Mouse (Mus musculus) heart, embryonic 16.5 days (tissue): ENCODE data around the gene Zfp644. TPM values are rescaled to one million over a fixed set of nuclear protein-coding genes. Genes with fewer than 3 reads are reported as not detected.

Source experiments
- ATAC-seq: fragments of 200-750 bp; cut with Nextera tagmentation; replicated peaks from 2 replicates; pipeline ENCODE4 v1.8.0; 2017; ENCODE audit warnings: moderate number of reproducible peaks; ENCODE audit not compliant: insufficient read depth, low FRiP score; ENCODE audit errors: extremely low read depth
- H3K27ac ChIP-seq: fragments of 300-500 bp; sonication (generic); 2 replicates; pipeline ENCODE4 v1.5.1; 2014; ENCODE audit warnings: mild to moderate bottlenecking, low read length, control low read depth, moderate library complexity
- H3K27me3 ChIP-seq: fragments of 300-500 bp; sonication (generic); 2 replicates; pipeline ENCODE4 v1.6.1; 2014; ENCODE audit warnings: low read length, mixed read lengths; ENCODE audit not compliant: control insufficient read depth, insufficient read depth
- H3K36me3 ChIP-seq: fragments of 300-500 bp; sonication (generic); 2 replicates; pipeline ENCODE4 v1.6.1; 2014; ENCODE audit not compliant: control insufficient read depth, insufficient read depth
- H3K4me1 ChIP-seq: fragments of 300-500 bp; sonication (generic); 2 replicates; pipeline ENCODE4 v1.6.1; 2014; ENCODE audit warnings: low read length, mixed read lengths; ENCODE audit not compliant: control insufficient read depth, insufficient read depth
- H3K4me2 ChIP-seq: fragments of 300-500 bp; sonication (generic); 2 replicates; pipeline ENCODE4 v1.6.1; 2014; ENCODE audit warnings: low read depth, mild to moderate bottlenecking, control low read depth, low read length
- H3K4me3 ChIP-seq: fragments of 300-500 bp; sonication (generic); 2 replicates; pipeline ENCODE4 v1.5.1; 2014; ENCODE audit warnings: mild to moderate bottlenecking, control low read depth, low read length
- H3K9ac ChIP-seq: fragments of 300-500 bp; sonication (generic); 2 replicates; pipeline ENCODE4 v1.6.1; 2014; ENCODE audit warnings: low read length, control low read depth
- H3K9me3 ChIP-seq: fragments of 300-500 bp; sonication (generic); replicated peaks from 2 replicates; pipeline ENCODE4 v1.6.1; 2016; ENCODE audit warnings: low read length; ENCODE audit not compliant: control insufficient read depth
- WGBS: fragments of 180-500 bp; shearing (Covaris S2); extraction: QIAGEN DNeasy Blood & Tissue Kit; methylation state at CpG from one replicate; pipeline ENCODE4 v1.1.7; 2014; 5-methylcytosine and 5-hydroxymethylcytosine counted together
- polyA plus RNA-seq: library from polyadenylated mRNA; unstranded; fragments of >200 nt; fragmentation: Nextera tagmentation; extraction: Ambion mirVana; gene quantifications from 2 replicates; pipeline ENCODE4 v1.2.1, GENCODE M21; 2015

The Zfp644 gene
- polyA plus RNA-seq, 1 experiment from 2014 or later, result 35.8 TPM

DNA sequence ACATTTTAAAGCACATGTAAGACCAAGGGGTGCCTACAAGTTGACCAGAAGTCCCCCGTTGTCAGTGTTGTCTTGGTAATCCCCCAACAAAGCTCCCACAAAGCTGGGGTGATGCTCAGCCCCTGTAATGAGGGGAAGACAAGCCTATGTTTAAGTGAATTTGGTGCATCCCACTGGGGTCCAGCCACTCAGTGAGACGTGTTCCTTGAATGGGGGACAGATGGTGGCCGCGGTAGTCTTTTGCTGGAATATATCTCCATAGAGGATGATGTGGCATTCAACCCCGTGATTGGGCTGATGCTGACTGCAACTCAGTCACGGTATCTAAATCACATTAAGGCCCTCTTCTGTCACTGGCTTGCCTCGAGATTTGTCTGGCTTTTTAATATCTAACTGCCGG lies 97.6 kb downstream of the Zfp644 start:
- Histone ChIP-seq H3K9ac (no peak overlapping the region), H3K4me3 (no peak overlapping the region), H3K4me2 (no peak overlapping the region), H3K27me3 (no peaks in the 10 kb centered on the region), H3K27ac (no peak overlapping the region), H3K36me3 (no peaks in the 10 kb centered on the region), H3K9me3 (no peaks in the 10 kb centered on the region), H3K4me1 (no peaks in the 10 kb centered on the region)
- whole genome bisulfite sequencing, result 89% methylated on average over 8 of the region's 8 CpGs
- no peak for ATAC-seq

- Histone ChIP-seq H3K27ac (no peak overlapping the region), H3K4me2 (no peak overlapping the region), H3K27me3 (no peaks in the 10 kb centered on the region), H3K4me1 (no peaks in the 10 kb centered on the region), H3K36me3 (peaks cover 2% of the 10 kb centered on the region; the same call in 1 of the 2 replicates), H3K9ac (no peak overlapping the region), H3K4me3 (no peak overlapping the region), H3K9me3 (no peaks in the 10 kb centered on the region)
- WGBS, result 93% methylated on average over 2 of the region's 2 CpGs
- no peak for ATAC-seq
Observed at GRCm38 (mm10) chr5:106597472-106597871, 99.6 kb downstream of the Zfp644 start.

DNA sequence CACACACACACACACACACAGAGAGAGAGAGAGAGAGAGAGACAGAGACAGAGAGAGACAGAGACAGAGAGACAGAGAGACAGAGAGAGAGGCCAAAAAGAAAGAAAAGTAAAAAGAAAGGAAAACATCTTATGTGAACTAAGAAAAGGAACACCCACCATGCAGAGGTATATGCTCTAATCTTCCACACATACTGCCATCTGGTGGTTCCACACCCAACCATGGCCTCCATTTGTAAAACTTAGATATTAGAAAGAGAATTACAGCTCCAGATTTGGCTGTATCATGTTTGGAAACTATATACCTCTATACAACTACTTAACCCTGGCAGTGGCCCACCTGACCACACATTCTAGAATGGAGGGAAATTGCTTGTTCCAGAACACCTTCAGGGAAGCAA lies 102.7 kb downstream of the Zfp644 start:
- H3K4me1 ChIP-seq, result no peaks in the 10 kb centered on the region
- no peak overlapping the region for H3K9ac ChIP-seq
- H3K27ac ChIP-seq, result no peak overlapping the region
- H3K27me3 ChIP-seq, result no peaks in the 10 kb centered on the region
- no peak overlapping the region for H3K4me3 ChIP-seq
- H3K36me3 ChIP-seq, result peaks cover 6% of the 10 kb centered on the region
- H3K4me2 ChIP-seq, result no peak overlapping the region
- ATAC-seq, result no peak
- H3K9me3 ChIP-seq, result no peaks in the 10 kb centered on the region

- Histone ChIP-seq H3K27me3 (no peaks in the 10 kb centered on the region), H3K9ac (no peak overlapping the region), H3K27ac (no peak overlapping the region), H3K36me3 (peaks cover 10% of the 10 kb centered on the region), H3K9me3 (no peaks in the 10 kb centered on the region), H3K4me3 (no peak overlapping the region), H3K4me1 (no peaks in the 10 kb centered on the region), H3K4me2 (no peak overlapping the region)
- WGBS, result 89% methylated on average over 5 of the region's 5 CpGs
- no peak for ATAC-seq
Observed at GRCm38 (mm10) chr5:106590686-106591085, 106.4 kb downstream of the Zfp644 start.

GRCm38 (mm10) chr5:106589670-106590069 lies 107.4 kb downstream of the Zfp644 start:
- H3K9me3 ChIP-seq, result no peaks in the 10 kb centered on the region
- WGBS, result 90% methylated on average over 11 of the region's 11 CpGs
- ATAC-seq, result no peak
- no peak overlapping the region for H3K27ac ChIP-seq
- H3K9ac ChIP-seq, result no peak overlapping the region
- H3K4me1 ChIP-seq, result no peaks in the 10 kb centered on the region
- no peak overlapping the region for H3K4me3 ChIP-seq
- no peak overlapping the region for H3K4me2 ChIP-seq
- H3K36me3 ChIP-seq, result peaks cover 10% of the 10 kb centered on the region
- H3K27me3 ChIP-seq, result no peaks in the 10 kb centered on the region

GRCm38 (mm10) chr5:106589006-106589405 lies 108.1 kb downstream of the Zfp644 start:
- H3K36me3 ChIP-seq, result peaks cover 10% of the 10 kb centered on the region
- no peak overlapping the region for H3K9ac ChIP-seq
- H3K4me1 ChIP-seq, result no peaks in the 10 kb centered on the region
- H3K27me3 ChIP-seq, result no peaks in the 10 kb centered on the region
- no peak overlapping the region for H3K27ac ChIP-seq
- WGBS, result 84% methylated on average over 9 of the region's 9 CpGs
- no peak overlapping the region for H3K4me3 ChIP-seq
- H3K9me3 ChIP-seq, result no peaks in the 10 kb centered on the region
- no peak for ATAC-seq
- no peak overlapping the region for H3K4me2 ChIP-seq

DNA sequence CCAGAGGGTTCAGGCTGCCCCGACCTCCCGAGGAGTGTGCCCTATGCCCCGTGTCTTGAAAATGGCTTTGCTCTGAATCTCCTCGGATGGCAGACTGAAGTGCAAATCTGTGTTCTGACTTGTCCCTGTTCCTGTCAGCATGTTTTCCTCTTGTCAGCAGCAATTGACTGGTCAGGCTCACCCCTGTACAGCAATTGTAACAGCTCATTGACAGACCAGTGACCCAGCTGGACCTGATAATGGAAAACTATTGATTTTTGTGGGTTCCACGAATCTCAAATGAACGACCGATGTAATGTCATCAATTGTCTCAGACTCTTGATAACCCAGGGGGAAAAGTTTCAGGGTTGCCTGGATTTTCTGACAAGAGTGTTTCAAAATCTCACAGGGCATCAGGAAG lies 116.1 kb downstream of the Zfp644 start:
- H3K36me3 ChIP-seq, result no peaks in the 10 kb centered on the region
- ATAC-seq, result no peak
- H3K9ac ChIP-seq, result no peak overlapping the region
- H3K4me3 ChIP-seq, result no peak overlapping the region
- no peak overlapping the region for H3K4me2 ChIP-seq
- H3K27ac ChIP-seq, result no peak overlapping the region
- no peaks in the 10 kb centered on the region for H3K27me3 ChIP-seq
- H3K4me1 ChIP-seq, result no peaks in the 10 kb centered on the region
- no peaks in the 10 kb centered on the region for H3K9me3 ChIP-seq
- 66% methylated on average over 7 of the region's 7 CpGs for WGBS

DNA sequence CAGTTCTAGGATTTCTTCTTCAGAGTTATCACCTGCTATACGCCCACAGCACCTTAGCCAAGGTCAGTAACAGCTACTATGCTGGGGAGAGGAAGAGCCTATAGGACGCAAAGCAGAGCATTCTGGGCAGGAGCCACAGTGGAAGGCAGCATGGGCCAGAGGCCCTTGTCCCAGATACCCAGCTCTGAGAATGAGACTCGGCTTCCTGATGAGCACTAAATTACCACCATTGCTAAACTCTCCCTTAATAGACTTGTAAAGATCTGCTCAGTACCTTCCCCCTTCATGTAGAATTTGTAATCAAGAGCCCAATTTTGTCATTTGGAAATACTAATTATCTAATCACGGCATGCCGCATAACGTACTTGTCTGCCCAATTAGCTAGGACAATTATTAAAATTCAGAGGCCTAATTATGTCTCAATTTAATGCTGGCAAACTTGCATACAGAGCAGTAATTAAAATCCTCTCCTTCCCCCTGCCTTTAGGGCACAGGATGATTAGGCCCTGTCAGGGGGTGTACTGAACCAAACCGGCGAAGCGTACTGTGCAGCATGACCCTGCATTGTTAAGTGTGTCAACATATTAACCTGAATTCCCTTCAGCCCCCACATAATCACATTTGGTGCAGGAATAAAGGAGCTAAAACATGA lies 119.7 kb downstream of the Zfp644 start:
- Histone ChIP-seq H3K27me3 (peaks cover 3% of the 10 kb centered on the region), H3K9ac (no peak overlapping the region), H3K4me1 (peaks cover 4% of the 10 kb centered on the region; the same call in 1 of the 2 replicates), H3K36me3 (no peaks in the 10 kb centered on the region), H3K27ac (no peak overlapping the region), H3K4me2 (no peak overlapping the region), H3K9me3 (no peaks in the 10 kb centered on the region), H3K4me3 (no peak overlapping the region)
- 87% methylated on average over 9 of the region's 9 CpGs for WGBS
- ATAC-seq, result no peak

- ATAC-seq, result no peak
- 27% methylated on average over 4 of the region's 4 CpGs for WGBS
- Histone ChIP-seq H3K27me3 (peaks cover 5% of the 10 kb centered on the region), H3K27ac (no peak overlapping the region), H3K9me3 (no peaks in the 10 kb centered on the region), H3K4me1 (peaks cover 4% of the 10 kb centered on the region; the same call in 1 of the 2 replicates), H3K36me3 (no peaks in the 10 kb centered on the region), H3K9ac (no peak overlapping the region), H3K4me2 (peak overlapping the region; percentile 87), H3K4me3 (peak overlapping the region; percentile 56)
Observed at GRCm38 (mm10) chr5:106575098-106575497, 122.0 kb downstream of the Zfp644 start.
